Mouse (Mus musculus) CD4-positive helper T cell, adult 2 months (primary cell): ENCODE measurements around the gene Gpr26.

Experiments
- DNase-seq: peaks from one replicate; pipeline ENCODE4 v3.0.0-alpha.2; 2012; ENCODE audit warnings: low read depth, missing footprints, low spot score

The Gpr26 gene

DNA sequence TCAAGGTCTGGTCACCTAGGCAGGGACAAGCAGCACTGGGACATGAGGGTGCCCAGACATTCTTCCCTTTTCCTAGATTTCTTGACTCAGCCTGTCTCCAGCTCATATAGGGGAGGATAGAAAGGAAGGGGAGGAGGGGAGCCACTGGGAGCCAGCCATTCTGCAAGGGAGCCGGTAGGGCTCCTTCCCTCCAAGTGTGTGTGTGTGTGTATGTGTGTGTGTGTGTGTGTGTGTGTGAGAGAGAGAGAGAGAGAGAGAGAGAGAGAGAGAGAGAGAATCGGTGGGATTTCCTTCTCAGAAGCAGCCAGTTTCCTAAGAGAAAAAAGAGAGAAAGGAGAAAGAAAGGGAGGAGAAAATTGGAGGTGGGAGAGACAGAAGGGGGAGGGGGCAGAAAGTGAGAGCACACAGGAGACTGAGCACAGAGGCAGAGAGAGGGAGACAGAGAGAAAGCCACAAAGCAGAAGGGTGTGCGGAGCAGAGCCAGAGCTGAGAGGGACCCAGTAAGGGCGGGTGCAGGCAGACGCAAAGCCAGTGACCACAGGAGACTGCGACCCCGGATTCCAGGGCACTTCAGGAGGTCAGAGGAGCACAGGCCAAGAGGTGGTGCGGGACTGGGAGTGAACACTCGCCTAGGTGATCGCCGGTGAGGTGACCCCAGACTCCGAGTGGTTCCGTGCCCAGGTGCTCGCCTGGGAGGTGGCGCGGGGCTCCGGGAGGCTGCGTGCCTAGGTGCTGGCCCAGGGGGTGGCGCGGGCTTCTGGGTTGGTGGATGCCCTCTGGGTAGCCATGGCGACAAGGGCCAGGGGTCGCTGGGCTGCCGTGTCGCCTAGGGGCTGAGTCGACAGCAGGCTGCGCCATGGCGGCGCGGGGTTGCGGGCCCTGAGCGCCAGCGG, at the start of gene Gpr26:
TSS of gene Gpr26 (plus strand) at position 438 of the 893 bp plus-strand sequence.
- no peak for DNase-seq

DNA sequence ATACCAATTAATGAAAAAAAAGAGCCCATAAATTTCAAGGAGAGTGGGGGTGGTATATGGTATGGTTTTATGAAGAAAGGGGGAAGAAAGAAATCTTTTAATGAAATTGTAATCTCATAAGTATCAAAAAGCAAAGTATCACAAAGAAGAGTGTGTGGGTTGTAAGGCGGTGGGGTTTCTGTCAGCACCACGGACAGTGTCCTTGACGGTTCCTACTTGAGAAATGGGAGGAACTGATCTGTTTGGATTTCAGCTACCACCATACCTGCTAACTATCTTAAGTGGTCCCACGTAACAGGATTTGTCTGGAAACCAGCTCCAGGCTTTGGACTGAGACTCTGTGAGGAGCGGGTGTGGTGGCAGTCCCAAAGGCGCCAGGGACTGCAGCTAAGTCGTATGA, 48.9 kb upstream of the Gpr26 start:
- no peak for DNase-seq

DNA sequence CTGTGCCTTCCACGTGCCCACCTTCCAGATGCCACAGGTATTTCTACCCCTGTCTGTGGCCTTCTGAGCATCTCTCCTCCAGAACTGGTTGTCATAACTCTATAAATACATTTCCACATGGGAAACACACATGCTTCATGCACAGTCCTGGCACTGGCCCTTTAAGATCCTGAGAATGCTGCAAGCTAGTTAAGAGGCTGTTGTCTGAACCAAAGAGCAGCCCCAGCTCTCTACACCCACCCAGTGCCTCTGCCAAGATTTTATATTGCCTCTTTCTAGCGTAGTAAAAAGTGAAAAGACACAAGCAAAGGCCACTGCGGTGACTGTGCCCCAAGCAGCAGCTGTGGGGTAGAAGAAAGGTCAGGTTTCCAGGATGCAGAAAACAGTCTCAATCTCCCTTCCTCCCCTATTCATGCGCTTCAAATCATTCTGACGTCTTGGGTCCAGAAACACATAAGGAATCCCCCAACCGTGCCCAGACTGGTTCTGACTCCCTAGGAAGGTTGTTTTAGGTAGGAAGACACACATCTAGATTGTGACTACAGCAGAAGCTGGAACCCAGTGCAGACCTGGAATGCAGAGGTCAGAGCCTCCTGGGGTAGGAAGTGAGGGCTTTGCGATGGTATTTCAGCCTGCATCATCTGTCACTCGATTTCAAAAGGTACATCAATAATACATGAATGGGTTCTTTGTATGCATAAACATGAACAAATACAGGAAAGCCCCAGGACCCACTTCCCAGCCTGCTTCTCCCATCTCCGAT, 38.8 kb upstream of the Gpr26 start:
- DNase-seq, result no peak

DNA sequence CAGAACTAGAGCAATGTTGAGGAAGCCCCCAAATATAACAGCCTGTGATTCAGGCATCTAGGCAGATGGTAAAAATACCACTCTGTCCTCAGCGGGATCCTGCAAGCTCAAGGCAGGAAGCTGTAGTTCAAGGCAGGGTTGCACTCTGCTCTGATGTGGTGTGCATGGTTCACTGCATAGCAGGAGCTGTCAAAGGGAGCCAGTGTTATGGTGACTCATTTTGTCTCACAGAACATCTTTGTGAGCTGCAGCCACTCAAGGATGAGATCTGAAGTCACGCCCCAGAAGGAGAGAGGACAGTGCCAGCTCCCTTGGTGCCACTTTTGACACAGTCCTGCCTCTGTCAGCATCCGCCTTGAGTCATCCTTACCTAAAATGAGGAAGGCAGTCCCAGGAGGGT, 28.6 kb upstream of the Gpr26 start:
- no peak for DNase-seq

GRCm38 (mm10) chr7:131951131-131951530, 15.1 kb upstream of the Gpr26 start:
- no peak for DNase-seq

GRCm38 (mm10) chr7:131953402-131953801, 12.9 kb upstream of the Gpr26 start:
- no peak for DNase-seq

GRCm38 (mm10) chr7:131958705-131959104, 7.6 kb upstream of the Gpr26 start:
- DNase-seq, result no peak

GRCm38 (mm10) chr7:131960551-131960950, 5.7 kb upstream of the Gpr26 start:
- DNase-seq, result no peak

DNA sequence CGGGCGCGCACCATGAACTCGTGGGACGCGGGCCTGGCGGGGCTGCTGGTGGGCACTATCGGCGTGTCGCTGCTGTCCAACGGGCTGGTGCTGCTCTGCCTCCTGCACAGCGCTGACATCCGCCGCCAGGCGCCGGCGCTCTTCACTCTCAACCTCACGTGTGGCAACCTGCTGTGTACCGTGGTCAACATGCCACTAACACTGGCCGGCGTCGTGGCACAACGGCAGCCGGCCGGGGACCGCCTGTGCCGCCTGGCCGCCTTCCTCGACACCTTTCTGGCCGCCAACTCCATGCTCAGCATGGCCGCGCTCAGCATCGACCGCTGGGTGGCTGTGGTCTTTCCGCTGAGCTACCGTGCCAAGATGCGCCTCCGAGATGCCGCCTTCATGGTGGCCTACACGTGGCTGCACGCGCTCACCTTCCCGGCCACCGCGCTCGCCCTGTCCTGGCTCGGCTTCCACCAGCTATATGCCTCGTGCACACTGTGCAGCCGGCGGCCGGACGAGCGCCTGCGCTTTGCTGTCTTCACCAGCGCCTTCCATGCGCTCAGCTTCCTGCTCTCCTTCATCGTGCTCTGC, 745 bp downstream of the Gpr26 start:
- DNase-seq, result no peak

GRCm38 (mm10) chr7:131970255-131970654, 4.0 kb downstream of the Gpr26 start:
- DNase-seq, result no peak

DNA sequence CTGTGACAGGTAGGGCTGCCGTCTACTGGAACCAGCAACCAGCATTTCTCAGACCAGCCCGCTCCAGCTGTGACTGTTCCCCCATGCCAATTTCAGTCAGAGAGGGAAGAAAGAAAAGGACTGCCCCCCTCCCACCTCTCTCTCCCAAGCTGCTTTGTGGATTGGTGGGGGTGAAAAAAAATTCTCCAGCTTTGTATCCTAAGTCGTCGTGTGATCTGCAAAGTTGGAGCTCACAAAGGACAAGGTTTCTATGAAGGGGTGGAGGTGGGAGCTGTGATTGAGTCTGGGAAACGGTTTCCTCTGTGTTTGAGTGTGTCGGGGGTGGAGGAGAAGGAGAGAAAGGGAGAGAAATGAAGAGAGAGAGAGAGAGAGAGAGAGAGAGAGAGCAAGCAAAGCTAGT, 9.6 kb downstream of the Gpr26 start:
- no peak for DNase-seq

DNA sequence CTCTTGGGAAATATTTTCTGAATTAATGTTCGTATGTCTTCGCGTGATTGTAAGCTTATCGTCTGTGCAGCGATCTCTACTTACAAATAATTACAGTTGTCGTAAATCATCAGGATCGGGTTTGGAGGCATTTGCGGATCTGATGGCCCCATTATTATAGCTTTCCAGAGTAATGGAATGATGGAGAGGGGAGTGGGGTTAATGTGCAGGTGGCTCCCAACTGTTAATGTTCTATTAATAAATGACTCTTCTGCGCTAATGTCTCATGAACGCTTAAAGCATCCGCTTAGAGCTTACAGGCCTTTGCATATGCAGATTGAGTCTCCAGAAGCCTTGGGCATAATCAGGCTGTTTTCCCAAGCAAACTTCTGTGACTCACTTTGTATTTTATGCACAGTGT, 12.3 kb downstream of the Gpr26 start:
- no peak for DNase-seq

- no peak for DNase-seq
These were observed 22.8 kb downstream of the Gpr26 start for GRCm38 (mm10) chr7:131989056-131989455.

DNA sequence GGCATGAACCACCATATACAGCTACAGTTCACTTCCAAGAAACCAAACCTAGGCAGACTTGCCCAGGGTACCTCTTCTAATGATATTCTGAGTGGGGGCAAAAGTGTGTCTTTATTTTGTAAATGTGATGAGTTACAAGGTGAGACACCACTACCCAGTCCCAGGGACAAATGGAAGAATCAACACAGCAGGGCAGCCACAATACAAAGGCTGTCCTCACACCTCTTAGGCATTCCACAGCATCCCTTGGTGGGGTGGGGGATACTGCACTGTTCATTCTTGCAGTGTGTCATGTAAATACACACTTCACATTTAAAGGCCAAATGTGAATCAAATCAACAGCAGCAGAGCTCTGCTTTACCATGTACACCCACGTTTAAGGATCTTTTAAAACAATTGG, 26.0 kb downstream of the Gpr26 start:
- no peak for DNase-seq

DNA sequence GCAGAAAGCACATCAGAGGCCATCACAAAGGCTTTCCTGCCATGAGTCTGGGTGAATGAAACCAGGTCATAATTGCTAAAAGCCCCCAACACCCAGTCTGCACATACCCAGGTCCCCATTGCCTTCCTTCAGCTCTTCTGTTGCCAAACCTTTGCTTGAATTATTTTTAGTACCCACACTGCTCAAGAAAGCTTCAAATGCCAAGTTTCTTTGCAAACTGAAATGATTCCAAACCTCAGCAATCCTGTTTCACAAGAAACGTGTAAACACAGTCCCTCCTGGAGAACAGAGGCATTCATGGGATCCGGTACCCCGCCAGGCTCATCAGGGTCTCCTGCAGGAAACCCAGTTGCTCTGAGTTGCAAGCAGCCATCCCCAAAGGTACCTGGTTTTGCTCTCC, 26.6 kb downstream of the Gpr26 start:
- DNase-seq, result no peak

DNA sequence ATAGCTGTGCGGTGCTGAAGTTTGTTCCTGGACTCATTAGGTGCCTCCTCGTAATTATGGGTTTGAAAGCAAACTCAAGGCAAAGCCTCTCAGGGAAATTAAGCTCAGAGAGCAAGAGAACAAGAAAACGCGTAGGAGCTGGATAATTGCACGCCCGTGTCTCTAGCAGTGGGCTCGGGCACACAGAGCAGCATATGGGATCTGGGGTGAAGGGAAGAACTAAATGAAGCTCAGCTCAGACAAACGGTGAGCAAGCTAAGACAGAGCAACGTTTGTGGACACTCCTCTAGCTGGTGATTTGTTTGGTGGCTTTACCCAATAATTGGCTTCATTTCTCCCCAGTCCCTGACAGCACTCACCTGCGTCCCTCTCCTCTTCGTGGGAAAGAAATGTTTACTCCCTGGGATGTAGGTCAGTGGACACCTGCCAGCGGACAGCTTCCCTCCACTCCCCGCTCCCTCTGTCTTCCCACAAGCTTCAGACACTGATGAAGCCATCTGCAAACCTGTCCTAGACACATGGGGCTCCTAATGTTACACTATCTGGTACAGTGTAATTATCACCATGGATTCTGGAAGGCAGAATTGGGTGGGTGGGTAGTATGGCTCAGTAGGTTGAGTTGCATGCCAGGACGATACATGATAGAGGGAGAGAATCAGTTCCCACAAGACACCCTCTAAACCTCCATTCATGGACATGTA, 39.9 kb downstream of the Gpr26 start:
- DNase-seq, result no peak

DNA sequence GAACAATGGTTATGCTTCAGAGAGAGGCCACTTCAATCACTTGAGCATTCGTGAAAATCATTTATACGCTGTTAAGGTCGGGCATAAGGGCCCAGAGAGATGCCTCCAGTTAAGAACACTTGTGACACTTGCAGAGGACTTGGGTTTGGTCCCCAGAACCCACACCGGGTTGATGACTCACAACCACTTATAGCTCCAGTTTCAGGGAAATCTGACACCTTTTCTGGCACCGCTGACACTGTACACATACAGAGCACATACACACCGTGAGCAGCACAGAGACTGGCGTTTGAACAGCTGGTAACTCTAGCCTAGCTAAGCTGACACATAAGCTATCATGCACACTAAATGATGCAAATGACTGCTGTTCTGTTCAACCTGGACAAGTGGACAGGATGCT, 42.7 kb downstream of the Gpr26 start:
- DNase-seq, result no peak

- no peak for DNase-seq
These were observed 46.9 kb downstream of the Gpr26 start for GRCm38 (mm10) chr7:132012969-132013679.

GRCm38 (mm10) chr7:132013970-132014369, 47.7 kb downstream of the Gpr26 start:
- DNase-seq, result no peak

DNA sequence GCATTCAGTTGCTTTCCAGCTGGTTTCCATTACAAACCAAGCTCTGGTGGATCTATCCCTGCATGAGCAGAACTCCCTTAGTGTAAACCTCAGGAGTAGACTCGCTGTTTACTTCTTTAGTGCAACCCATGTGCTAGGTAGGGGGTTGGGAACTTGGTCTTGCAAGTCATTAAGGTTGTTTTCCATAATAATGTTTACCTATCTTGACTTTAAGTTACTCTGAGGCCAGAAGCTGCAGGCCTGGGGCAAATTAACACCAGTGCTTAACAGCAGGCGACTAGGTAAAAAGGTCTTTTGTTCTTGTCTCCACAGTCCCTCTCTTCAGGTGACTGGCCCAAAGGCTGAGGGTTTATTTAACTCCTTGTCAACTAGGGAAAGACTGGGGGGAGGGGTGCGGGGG, 48.9 kb downstream of the Gpr26 start:
- no peak for DNase-seq

DNA sequence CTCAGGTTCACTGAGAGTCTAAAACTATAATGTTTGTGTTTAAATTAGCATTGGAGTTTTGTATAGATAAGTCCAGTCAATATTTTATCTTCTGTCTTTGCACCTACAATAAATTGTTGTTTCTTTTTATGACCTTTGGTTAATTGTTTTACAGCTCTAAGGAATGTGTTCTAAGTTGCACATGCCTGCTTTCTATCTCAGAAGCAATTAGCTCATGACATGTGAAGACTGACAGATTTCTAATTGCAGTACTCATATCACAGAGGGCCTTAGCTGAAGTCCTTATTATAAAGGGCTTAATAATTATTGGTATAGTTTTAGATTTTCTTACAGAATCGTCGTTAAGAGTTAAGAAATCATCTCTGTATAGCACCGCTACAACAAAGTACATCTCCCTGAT, 49.7 kb downstream of the Gpr26 start:
- DNase-seq, result no peak
